Mouse (Mus musculus) lung, postnatal 25 days (tissue): Measurements from ENCODE around the gene Nos1.

Experiments
- DNase-seq: peaks from one replicate; pipeline ENCODE4 v3.0.0; 2022; ENCODE audit warnings: low spot score

Gene Nos1

GRCm38 (mm10) chr5:117898055-117898806, 117.4 kb downstream of the Nos1 start:
- no peak for DNase-seq

DNA sequence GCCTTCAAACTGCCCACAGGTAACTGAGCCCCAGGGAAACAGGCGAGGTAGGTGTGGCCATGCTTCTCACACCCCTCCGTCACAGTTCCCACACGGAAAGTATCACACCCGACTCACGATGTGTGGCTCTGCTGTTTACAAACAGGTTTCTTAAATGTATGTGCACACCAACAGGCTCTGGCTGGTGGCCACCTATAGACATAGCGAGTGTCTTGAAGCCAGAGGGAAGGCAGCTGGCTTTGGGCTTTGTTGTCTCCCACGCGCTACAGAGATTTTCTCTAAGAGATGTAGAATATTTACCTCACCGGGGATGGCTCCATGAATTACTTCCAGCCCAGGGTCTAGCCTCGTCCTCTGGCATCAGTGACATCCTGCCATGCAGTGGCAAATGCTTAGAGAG, 118.5 kb downstream of the Nos1 start:
- DNase-seq, result no peak

- DNase-seq, result no peak
Measured at GRCm38 (mm10) chr5:117900921-117901705, 120.3 kb downstream of the Nos1 start.

DNA sequence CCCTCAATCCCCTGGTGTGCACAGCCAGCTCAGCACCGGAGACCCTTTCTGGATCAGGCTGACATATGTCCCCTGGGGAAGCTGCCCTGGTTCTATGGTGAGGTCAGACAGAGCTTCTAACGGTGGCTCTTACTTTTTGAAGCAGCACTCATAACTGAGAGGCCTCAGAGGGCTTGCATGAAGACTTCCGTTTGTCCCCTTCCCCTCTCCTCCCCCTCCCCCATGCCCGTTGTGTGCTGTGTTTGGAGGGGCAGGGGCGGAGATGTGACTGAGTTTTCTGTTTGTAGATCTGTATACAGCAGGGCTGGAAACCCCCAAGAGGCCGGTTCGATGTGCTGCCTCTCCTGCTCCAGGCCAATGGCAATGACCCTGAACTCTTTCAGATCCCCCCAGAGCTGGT, 122.7 kb downstream of the Nos1 start:
- DNase-seq, result no peak

DNA sequence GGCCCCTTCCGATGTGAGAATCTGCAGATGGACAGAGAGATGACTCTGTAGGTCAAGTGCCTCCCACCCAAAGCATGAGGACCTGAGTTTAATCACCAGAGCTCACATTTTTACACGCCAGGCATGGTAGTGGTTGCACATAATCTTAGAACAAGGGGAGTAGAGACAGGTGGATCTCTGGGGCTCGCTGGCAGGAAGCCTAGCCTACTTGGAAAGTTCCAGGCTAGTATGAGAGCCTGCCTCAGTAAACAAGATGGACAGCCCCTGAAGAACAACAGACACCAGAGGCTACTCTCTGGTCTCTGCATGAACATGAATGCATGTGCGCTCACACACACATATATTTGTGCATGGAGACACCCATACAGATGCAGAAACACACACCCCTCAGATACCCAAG, 124.9 kb downstream of the Nos1 start:
- no peak for DNase-seq

DNA sequence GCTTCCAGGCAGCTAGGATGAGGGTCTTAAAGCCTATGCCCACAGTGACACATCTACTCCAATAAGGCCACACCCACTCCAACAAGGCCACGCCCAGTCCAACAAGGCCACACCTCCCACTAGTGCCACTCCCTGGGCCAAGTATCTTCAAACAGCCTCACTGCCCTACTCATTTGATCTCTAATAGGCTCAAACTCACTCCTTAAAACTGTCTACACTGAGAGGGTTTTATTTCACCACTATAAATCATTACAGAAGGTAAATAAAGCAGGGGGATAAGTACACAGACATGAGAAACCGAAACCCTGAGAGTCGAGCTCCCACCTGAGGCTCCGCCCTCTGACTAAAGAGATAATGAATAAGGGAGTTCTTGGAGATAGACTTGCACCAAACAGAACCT, 128.7 kb downstream of the Nos1 start:
- DNase-seq, result no peak

GRCm38 (mm10) chr5:117916349-117916748, 135.5 kb downstream of the Nos1 start:
- DNase-seq, result no peak

DNA sequence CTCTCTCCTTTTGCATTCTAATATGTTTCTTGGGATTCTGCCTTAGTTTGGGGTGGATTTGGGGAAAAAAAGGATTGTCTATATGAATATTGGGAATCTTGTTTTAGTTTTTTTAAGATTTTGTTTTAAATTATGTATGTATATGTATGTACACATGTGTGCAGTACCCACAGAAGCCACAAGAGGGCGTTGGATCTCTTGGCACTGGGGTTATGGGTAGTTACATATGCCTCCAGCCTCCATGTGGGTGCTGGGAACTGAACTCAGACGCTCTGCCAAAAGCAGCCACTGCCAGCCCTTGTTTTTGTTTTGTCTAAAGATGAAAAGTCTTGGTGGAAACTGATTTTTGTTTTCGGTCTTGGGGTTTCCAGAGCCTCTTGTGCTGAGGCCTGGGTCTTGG, 136.1 kb downstream of the Nos1 start:
- DNase-seq, result no peak

DNA sequence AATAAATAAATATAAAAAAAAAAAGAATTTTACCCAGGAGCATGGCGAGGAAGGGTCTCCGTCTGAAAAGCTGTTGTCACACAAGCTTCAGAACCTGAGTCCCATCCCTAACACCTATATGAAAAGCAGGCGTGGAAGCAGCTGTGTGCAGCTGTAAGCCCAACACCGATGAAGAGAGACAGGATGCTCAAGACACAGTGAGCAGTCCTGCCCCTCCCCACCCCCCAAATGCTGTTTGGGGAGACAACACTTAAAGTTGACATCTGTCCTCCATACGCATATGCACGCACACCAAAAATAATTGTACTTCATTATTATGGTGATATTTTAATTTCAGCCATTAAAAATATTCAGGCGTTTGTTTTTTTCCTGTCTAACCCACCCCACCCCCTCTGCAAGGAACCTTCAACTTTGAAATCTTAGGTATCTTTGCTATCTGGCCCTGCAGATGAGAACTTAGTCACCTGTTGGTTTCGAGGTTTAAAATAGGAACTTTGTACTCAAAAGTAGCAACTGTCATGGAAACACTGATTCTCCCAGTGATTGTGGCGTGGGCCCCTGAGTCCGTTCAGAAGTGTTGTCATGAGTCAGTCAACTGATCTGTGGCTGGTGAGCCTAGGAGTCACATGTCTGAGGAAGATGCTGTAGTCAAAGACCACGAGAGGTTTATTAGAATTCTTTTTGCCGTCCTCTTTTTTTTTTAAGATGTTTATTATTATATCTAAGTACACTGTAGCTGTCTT, 141.1 kb downstream of the Nos1 start:
- no peak for DNase-seq

- no peak for DNase-seq
Measured at GRCm38 (mm10) chr5:117923688-117924087, 142.9 kb downstream of the Nos1 start.

DNA sequence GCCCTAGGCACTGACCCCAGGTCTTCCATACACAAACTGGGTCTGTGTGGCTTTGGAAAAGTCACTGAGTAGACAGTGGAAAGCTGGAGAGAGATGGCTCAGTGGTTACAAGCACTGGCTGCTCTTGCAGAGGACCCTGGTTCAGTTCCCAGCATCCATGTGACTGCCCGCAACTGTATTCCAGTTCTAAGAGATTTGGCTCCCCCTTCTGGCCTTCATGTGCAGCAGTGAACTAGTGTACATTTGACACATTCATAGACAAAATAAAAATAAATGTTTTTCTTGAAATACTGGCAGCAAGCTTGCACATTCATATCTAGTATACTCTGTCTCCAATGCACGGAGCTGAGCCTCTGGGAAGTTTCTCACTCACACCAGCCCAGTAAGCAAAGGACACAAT, 147.7 kb downstream of the Nos1 start:
- DNase-seq, result no peak

GRCm38 (mm10) chr5:117932222-117932621, 151.4 kb downstream of the Nos1 start:
- DNase-seq, result no peak

- DNase-seq, result peak; percentile 62
Measured at GRCm38 (mm10) chr5:117932862-117933261, 152.0 kb downstream of the Nos1 start.

DNA sequence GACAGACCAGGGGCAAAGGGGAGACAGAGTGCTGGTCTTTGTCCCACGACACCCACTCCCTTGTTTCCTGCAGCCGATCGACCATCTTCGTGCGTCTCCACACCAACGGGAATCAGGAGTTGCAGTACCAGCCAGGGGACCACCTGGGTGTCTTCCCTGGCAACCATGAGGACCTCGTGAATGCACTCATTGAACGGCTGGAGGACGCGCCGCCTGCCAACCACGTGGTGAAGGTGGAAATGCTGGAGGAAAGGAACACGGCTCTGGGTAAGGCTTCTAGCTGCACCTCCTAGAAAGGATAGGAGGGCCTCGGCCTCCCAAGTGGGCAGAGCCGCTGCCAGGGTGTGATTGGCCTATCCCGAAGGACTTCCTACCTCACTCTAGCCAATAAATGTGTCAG, 155.5 kb downstream of the Nos1 start:
- DNase-seq, result no peak

GRCm38 (mm10) chr5:117937186-117937585, 156.4 kb downstream of the Nos1 start:
- no peak for DNase-seq

- DNase-seq, result peak; percentile 47
Measured at GRCm38 (mm10) chr5:117938182-117938581, 157.3 kb downstream of the Nos1 start.

GRCm38 (mm10) chr5:117939402-117939801, 158.6 kb downstream of the Nos1 start:
- no peak for DNase-seq

GRCm38 (mm10) chr5:117941552-117941951, 160.7 kb downstream of the Nos1 start:
- no peak for DNase-seq

- peak; percentile 18 for DNase-seq
Measured at GRCm38 (mm10) chr5:117946605-117947004, 165.8 kb downstream of the Nos1 start.

DNA sequence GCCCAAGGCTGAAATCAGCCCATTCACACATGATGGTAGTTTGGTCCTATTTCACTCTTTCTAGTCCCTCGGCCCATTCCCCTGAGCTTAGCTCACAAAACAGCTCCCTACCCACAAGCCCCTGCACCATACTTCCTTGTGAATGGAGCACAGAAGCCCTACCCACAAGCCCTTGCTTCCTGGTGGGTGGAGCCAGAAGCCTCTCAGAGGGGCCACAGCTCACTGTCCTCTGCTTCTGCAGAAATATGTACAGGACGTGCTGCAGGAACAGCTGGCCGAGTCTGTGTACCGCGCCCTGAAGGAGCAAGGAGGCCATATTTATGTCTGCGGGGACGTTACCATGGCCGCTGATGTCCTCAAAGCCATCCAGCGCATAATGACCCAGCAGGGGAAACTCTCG, 168.6 kb downstream of the Nos1 start:
- no peak for DNase-seq

DNA sequence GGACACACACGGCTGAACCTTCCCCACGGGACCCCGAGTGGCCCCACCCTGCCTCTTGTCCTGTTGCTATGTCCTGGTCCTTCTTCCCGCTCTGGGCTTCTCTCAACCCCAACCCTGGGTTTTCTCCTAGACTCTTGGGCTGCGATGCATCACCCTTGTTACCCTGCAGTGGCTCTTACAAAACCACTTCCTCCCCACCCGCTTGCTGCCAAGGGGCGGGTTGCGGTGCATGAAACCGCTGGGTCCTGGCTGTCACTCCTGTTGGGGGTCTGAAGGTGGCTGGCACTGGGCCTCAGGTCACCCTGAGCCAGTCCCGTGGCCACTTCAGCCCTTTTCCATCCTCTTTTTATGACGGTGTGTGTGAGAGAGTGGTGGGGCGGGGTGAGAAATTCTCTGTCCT, 173.1 kb downstream of the Nos1 start:
- DNase-seq, result no peak

- DNase-seq, result no peak
Measured at GRCm38 (mm10) chr5:117954429-117954828, 173.6 kb downstream of the Nos1 start.
